Mouse (Mus musculus): Measurements from ENCODE around the gene Ypel2.
"Not testable (repeated sequence)": the region's sequence is repeated elsewhere in the genome, so short reads cannot be mapped to it uniquely, and the experiment has no call there.

The Ypel2 gene

DNA sequence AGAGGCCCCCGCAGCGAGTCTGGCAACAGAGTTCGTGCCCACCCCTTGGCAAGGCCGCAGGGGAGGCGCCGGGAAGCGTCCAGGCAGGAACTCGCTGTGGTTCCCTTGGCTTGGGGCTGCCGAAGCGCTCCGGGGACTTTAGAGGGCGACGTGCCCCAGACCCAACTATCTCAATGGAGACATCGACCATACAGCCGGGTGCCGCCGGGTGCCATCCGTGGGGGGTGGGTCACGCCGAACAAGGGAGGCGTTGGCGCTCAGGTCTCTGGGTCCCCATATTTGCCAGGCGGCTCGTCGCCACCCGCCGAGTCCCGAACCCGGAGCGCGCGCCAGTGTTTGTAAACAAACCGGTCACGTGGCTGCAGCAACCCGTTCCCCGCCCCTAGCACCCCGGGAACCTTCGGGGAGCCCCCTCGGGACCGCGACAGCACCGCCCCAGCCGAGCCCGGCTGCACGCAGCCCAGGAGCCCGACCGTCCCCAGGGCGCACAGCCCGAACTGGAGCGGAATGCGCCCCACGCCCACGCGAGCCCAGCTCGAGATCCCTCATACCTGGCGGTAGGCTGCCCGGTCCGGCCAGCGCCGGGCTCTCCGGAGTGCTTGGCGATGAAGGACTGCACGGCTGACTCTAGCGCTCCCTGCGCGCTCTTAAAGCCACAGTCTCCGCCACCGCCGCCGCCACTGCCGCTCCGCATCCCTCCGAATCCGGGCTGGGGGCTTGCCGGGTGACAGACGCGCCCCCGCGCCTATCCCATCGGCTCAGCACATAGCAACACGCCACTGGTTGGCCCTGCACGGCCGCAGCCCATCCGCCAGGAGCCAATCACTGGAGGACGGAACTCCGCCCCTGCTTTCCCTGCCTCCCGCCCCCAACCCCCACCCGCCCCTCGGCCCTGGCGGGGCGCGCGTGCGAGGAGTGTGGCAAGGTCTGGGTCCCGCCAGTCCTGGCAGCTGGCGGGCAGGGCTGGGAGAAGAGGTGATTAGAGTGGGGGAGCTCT, at the start of gene Ypel2:
Gene Ypel2, minus strand, starts transcription at position 667 of the 997 bp plus-strand sequence.
- DNase-seq (ENCODE audit: low spot score in 2 of 2) = peak; percentile 96 to 97

GRCm38 (mm10) chr11:87043052-87043451, 49.5 kb upstream of the Ypel2 start:
- DNase-seq (ENCODE audit: low spot score in 2 of 2) = no peak

DNA sequence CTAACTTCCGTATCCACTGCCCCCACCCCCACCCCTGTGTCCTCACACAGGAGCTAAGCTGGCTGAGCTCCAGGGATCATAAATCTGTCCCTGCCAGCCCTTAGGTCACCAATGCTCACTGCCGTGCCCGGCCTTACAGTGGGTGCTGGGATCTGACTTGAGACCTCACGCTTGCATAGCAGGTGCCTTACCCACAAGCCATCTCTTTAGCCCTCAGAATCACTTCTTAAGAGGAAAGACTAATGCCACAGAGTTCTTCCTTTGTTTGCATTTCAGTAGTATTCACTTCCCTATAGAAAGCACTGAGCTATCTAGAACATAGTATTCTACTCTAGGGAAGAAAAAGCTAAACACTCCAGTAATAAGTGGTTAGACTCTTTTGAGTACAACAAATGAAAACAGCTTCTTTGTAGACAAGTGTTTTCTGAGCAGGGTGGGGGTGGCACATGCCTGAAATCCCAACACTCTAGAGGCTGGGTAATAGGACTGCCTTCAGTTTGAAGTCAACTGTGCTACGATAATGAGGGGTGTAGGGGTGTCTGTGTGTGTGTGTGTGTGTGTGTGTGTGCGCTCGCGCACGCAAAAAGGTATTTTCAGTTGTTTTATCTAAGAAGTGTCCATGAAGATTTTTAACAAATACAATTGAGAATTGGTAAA, 45.9 kb upstream of the Ypel2 start:
- no peak for DNase-seq (ENCODE audit: low spot score in 2 of 2)

DNA sequence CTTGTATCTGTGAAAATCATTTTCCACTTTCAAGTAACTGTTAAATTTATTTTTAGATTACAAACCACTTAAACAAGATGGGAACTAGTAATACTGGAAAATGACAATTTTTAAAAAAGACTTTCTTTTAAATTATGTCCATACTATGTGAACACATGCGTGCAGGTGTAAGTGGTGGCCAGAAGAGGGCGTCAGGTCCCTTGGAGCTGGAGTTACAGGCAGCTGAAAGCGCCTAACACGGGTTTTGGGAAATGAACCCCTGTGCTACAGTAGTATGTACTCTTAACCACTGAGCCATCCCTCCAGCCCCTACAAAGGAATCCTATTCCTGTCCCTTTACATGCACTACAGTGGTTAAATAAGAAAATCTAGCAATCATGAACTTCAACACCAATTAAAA, 42.7 kb upstream of the Ypel2 start:
- DNase-seq (ENCODE audit: low spot score in 2 of 2) = no peak

- no peak for DNase-seq (ENCODE audit: low spot score in 2 of 2)
Observed at GRCm38 (mm10) chr11:87028212-87028611, 34.7 kb upstream of the Ypel2 start.

DNA sequence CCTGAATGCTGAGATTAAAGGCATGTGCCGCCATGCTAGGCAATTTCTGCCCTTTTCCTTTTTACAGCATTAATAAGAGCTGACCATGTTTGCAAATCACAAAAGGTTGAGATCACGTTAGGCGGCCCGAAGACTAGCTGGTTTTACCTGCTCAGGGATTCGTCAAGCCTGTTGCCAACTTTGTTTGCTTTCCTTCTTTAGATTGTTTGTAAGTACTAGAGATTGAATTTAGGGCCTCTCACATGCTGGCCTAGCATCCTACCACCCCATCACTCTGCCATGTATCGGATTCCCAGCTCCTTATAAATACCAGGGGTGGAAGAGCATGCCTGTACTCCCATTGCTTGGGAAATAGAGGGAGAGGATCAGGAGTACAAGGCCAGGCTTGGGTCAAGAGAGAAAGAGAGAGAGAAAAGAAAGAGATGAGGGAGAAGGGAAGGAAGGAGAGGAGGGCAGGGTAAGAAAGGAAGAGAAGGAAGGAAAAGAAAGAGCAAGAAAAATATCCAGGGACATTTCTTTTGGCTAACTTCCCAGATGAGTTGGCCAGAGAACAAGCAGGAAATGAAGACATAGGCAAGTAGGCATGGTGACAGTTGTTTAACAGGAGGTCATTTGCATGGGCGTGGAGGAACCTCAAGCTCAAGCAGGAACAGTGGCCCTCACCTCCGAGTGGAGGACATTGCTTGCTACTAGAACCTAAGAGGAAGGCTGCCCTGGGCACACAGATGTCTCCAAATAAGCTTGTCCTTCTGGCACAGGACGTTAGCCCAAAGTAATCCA, 32.8 kb upstream of the Ypel2 start:
- no peak for DNase-seq (ENCODE audit: low spot score in 2 of 2)

DNA sequence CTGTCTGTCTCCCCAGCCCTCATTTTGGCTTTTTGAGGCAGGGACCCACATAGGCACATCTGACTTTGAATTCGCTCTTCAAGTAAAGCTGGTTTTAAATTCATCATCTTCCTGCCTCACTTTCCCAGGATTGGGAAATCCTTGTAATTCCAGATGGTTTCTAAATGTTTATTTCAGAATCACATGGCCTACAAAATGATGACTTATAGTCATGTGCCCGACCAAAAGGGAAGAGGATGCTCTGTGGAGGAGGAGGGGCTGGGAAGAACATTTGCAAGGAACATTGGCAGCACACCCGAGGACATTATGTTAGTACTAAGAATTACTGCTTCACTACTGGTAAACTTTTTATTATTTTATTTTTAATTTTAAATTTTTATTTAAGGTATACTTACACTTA, 31.8 kb upstream of the Ypel2 start:
- no peak for DNase-seq (ENCODE audit: low spot score in 2 of 2)

GRCm38 (mm10) chr11:87023240-87023639, 29.7 kb upstream of the Ypel2 start:
- DNase-seq (ENCODE audit: low spot score in 2 of 2) = not testable (repeated sequence)

- DNase-seq (ENCODE audit: low spot score in 2 of 2) = no peak
Observed at GRCm38 (mm10) chr11:87022765-87023164, 29.3 kb upstream of the Ypel2 start.

- no peak for DNase-seq (ENCODE audit: low spot score in 2 of 2)
Observed at GRCm38 (mm10) chr11:87021551-87021950, 28.0 kb upstream of the Ypel2 start.

DNA sequence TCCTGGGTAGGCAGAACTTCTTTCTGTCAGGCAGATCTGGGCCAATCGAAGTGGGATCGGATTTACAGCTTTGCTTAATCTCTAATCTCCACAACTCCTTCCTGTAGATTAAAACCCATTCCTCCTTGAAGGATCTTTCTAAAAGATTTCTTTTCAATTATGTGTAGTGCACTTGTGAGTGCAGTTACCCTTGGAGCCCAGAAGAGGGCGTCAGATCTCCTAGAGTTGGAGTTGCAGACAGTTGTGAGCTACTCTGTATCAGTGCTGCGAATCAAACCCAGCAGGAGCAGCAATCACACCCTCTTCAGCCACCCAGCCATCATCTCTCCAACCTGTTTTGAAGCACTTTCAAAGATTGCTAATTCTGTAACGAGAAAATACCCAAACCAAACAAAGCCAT, 26.9 kb upstream of the Ypel2 start:
- no peak for DNase-seq (ENCODE audit: low spot score in 2 of 2)

DNA sequence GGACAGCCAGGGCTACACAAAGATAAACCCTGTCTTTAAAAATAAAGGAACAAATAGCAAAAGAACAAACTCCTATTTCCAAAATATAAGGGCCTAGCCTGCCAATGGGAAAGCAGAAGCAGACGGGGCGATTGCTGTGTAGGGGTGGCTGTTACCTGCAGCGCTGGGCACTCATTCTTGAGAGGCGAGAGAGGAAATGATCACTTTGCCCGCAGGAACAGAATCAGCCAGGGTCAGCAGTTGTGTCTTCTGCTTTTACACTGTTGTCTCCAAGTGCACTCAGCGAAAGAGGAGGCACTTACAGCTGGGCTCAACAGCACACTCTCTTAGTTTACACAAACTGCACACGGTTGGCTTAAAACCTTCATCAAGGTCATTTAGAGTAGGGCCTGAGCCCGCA, 25.9 kb upstream of the Ypel2 start:
- no peak for DNase-seq (ENCODE audit: low spot score in 2 of 2)

DNA sequence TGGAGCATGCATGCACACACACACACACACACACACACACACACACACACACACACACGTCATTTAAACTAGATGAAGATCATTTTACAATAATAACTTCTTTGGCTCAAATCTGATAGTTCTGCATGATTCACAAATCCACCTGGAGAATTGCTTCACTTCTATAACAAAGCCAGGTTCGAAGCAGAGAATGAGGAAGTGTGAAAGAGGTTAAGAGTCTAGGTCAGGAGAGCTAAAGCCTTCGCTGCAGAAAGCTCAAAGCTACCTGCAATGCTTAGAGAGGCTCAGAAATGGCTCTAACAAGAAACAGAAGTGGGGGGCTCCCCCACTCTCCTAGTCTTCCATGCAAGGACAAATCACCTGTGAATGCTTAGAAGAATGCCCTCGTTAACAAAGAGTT, 24.6 kb upstream of the Ypel2 start:
- DNase-seq (ENCODE audit: low spot score in 2 of 2) = no peak

- no peak for DNase-seq (ENCODE audit: low spot score in 2 of 2)
Observed at GRCm38 (mm10) chr11:87015691-87016090, 22.2 kb upstream of the Ypel2 start.

GRCm38 (mm10) chr11:87010476-87010875, 17.0 kb upstream of the Ypel2 start:
- peak; percentile 49 to 74 for DNase-seq (ENCODE audit: low spot score in 2 of 2)

- no peak for DNase-seq (ENCODE audit: low spot score in 2 of 2)
Observed at GRCm38 (mm10) chr11:87007371-87007770, 13.9 kb upstream of the Ypel2 start.

GRCm38 (mm10) chr11:87004960-87005755, 11.7 kb upstream of the Ypel2 start:
- no peak for DNase-seq (ENCODE audit: low spot score in 2 of 2)

DNA sequence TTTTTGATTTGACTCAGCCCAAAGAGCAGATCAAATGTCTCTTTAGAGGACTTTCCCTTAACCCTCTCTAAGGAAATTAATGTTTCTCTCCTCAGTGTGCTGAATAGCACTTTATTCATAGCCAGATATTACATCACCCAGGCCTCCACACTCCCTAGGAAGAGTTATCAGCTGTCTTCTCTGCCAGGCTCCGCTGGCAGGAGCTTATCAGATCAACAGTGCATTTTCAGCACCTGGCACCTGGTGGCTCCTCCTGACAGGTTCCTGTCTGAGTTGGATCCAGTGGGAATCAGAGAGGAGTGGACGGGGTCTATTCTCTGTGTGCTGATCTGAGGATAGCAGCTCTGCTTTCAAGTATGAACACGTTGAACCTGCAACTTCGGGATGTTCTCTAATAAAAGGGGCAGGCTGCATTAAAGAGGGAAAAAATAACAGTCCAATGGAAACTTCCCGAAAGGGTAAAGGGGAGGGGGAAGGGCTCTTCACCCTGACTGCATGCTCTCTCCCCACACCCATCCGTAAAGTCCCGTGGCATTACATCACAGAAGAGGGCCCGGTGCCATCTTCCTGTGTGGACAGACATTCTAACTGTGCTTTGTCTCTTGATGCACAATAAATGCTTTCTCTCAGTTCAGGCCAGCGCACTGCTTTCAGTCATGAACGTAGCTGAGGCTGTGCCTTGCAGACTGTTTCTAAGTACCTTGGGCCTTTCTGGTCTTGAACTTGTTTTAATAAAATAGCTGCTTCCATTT, 8.7 kb upstream of the Ypel2 start:
- no peak for DNase-seq (ENCODE audit: low spot score in 2 of 2)

DNA sequence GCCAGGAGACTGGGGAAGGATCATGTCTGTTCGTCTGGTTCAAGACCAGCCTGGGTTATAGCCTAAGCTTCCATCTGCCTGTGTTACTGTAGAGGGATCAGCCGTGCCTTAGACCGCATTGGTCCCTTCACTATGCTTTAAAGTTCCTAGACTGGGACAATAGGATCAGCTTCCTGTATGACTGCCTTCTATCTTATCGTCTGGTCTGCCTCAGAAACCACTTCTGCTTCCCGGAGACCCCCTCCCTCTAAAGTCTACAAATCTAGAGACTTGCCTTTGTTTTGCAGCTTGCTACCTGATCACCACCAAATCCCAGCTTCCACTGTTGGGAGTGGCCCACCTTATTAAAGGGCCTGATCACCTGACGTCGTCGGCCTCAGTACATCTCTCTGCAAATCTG, 7.7 kb upstream of the Ypel2 start:
- no peak for DNase-seq (ENCODE audit: low spot score in 2 of 2)

GRCm38 (mm10) chr11:86996266-86996665, 2.8 kb upstream of the Ypel2 start:
- no peak for DNase-seq (ENCODE audit: low spot score in 2 of 2)

Data from frontal cortex, postnatal 36 days (tissue).